Mouse (Mus musculus): Measurements from ENCODE around the gene Esr1.
"Not testable (repeated sequence)": the region's sequence is repeated elsewhere in the genome, so short reads cannot be mapped to it uniquely, and the experiment has no call there.

GRCm38 (mm10) chr10:4674983-4675592 lies 63.7 kb downstream of the Esr1 start:
- not testable (repeated sequence) for TF ChIP-seq POLR2A (IDR thresholded peaks at IDR 0.05; ENCODE audit: low read depth, low read length); CTCF (IDR thresholded peaks at IDR 0.05; ENCODE audit: extremely low read depth, insufficient read length, insufficient replicate concordance, low read depth, low read length)

Measured in small intestine, adult 2 months (tissue).